Mouse (Mus musculus): ENCODE results near the gene Akap7. TPM values are rescaled to one million over a fixed set of nuclear protein-coding genes. Genes with fewer than 3 reads are reported as not detected.

Gene Akap7
- polyA plus RNA-seq, 1 experiment from 2014 or later, result 20.5 TPM

Other genes starting within 250 kb of the Akap7 start
- gene Epb41l2, start 51.9 kb upstream of the Akap7 start, polyA plus RNA-seq (2014; fragmentation: Nextera tagmentation; extraction: Ambion mirVana), result 39.4 and 40.8 TPM in 2 replicates
- gene Smlr1, start 228.4 kb upstream of the Akap7 start, polyA plus RNA-seq (2014; fragmentation: Nextera tagmentation; extraction: Ambion mirVana), result not detected in 2 replicates